Mouse (Mus musculus) lung, embryonic 14.5 days (tissue): ENCODE results near the gene Pitpna. TPM values are rescaled to one million over a fixed set of nuclear protein-coding genes. Genes with fewer than 3 reads are reported as not detected.

Experiments
- ATAC-seq: fragments of 200-750 bp; cut with Nextera tagmentation; 2 replicates; pipeline ENCODE4 v1.8.0; 2017; ENCODE audit warnings: mild to moderate bottlenecking, moderate TSS enrichment, moderate library complexity; ENCODE audit not compliant: insufficient read depth
- DNase-seq: peaks from one replicate; pipeline ENCODE4 v3.0.0-alpha.2; 2015
- H3K27ac ChIP-seq: fragments of 300-500 bp; sonication (generic); 2 replicates; pipeline ENCODE4 v1.5.1; 2014; ENCODE audit warnings: low read depth, mild to moderate bottlenecking, moderate library complexity
- H3K27me3 ChIP-seq: fragments of 300-500 bp; sonication (generic); 2 replicates; pipeline ENCODE4 v1.6.1; 2014; ENCODE audit warnings: low read length, control low read depth; ENCODE audit not compliant: insufficient read depth
- H3K36me3 ChIP-seq: fragments of 300-500 bp; sonication (generic); 2 replicates; pipeline ENCODE4 v1.6.1; 2014; ENCODE audit warnings: control low read depth; ENCODE audit not compliant: insufficient read depth
- H3K4me1 ChIP-seq: fragments of 300-500 bp; sonication (generic); 2 replicates; pipeline ENCODE4 v1.6.1; 2014; ENCODE audit warnings: antibody characterized with exemption, control low read depth; ENCODE audit not compliant: insufficient read depth
- H3K4me2 ChIP-seq: fragments of 300-500 bp; sonication (generic); 2 replicates; pipeline ENCODE4 v1.6.1; 2014; ENCODE audit warnings: mild to moderate bottlenecking
- H3K4me3 ChIP-seq: fragments of 300-500 bp; sonication (generic); 2 replicates; pipeline ENCODE4 v1.5.1; 2014; ENCODE audit warnings: low read depth, low read length
- H3K9ac ChIP-seq: fragments of 300-500 bp; sonication (generic); 2 replicates; pipeline ENCODE4 v1.6.1; 2014
- H3K9me3 ChIP-seq: fragments of 300-500 bp; sonication (generic); 2 replicates; pipeline ENCODE4 v1.6.1; 2016; ENCODE audit warnings: low read depth, low read length, control low read depth
- CTCF ChIP-seq: IDR thresholded peaks from 2 replicates; pipeline ENCODE4 v1.5.1; 2016; ENCODE audit warnings: antibody characterized with exemption, low read depth
- WGBS: fragments of 180-500 bp; shearing (Covaris S2); extraction: QIAGEN DNeasy Blood & Tissue Kit; methylation state at CpG from one replicate; pipeline ENCODE4 v1.1.7; 2014; 5-methylcytosine and 5-hydroxymethylcytosine counted together
- polyA plus RNA-seq: library from polyadenylated mRNA; unstranded; fragments of >200 nt; fragmentation: Nextera tagmentation; extraction: Ambion mirVana; gene quantifications from 2 replicates; pipeline ENCODE4 v1.2.1, GENCODE M21; 2014

Gene Pitpna
- polyA plus RNA-seq, 1 experiment from 2014 or later = 89.6 TPM

DNA sequence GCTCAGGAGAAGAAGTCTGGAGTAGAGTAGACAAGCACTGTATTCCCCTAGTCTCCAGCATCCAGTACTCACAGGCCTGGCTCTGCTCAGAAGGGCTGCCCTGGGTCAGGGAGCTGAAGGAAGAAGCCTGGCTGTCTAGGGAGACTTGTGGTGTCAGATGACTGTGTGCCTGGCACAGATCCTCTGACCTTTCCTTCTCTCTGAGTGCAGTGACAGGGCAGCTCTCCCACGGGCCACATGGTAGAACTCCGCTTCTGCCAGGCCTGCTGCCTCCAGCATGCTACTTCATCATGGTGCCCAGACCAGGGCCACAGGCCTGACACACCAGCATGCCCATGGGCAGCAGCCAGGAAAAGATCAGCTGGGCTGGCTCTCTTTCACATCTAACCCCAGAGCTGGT lies 22.0 kb upstream of the Pitpna start:
- no peak for TF ChIP-seq CTCF
- no peaks in the 10 kb centered on the region for H3K27me3 ChIP-seq
- H3K4me2 ChIP-seq = no peak overlapping the region
- ATAC-seq (no peak), DNase-seq (no peak)
- no peaks in the 10 kb centered on the region for H3K9me3 ChIP-seq
- H3K4me3 ChIP-seq = no peak overlapping the region
- no peak overlapping the region for H3K9ac ChIP-seq
- peaks cover 14% of the 10 kb centered on the region; the same call in 1 of the 2 replicates for H3K4me1 ChIP-seq
- H3K27ac ChIP-seq = no peak overlapping the region
- H3K36me3 ChIP-seq = no peaks in the 10 kb centered on the region
- 55% methylated on average over 2 of the region's 2 CpGs for WGBS

DNA sequence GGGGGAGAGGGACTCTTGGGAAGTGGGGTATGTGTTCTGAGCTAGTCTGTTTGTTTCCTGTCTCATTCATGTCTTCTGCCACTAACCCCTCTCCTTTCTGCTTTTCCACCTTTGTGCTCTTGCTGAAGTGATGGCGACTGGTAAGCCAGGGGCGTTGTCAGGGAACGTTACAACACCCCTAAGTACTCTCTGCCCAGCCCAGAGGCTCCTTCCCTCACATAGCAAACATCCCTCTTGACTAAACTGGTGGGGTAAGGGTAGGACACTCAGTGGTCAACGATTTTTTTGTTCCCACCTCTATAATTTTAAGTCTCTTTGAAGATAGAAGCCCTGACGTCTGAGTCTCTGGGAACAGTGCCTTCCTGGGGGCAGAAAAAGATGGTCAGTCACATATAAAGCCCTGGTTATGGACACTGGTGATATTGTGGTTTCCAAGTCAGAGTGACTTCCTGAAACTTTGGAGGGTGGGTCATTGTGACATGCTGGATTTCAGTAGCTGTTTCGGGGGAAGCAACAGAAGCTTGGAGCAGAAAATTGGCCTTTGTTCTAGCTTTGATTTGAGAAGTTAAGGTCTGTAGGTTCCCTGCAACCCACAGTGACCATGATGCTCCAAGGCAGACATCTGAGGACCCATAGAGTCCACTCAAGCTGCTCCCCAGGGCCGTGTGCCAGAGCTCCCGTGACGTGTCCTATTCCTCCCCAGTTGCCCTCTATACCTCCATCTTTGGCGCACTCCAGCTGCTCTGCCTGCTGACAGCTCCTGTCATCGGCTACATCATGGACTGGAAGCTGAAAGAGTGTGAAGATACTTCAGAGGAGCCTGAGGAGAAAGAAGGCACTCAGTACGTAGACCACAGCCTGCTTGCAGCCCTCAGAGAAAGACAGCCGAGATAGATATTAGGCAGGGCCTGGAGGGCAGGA lies 21.4 kb upstream of the Pitpna start:
- Histone ChIP-seq H3K27ac (no peak overlapping the region), H3K36me3 (no peaks in the 10 kb centered on the region), H3K9ac (no peak overlapping the region), H3K4me3 (no peak overlapping the region), H3K4me1 (peaks cover 14% of the 10 kb centered on the region; the same call in 1 of the 2 replicates), H3K9me3 (no peaks in the 10 kb centered on the region), H3K27me3 (no peaks in the 10 kb centered on the region), H3K4me2 (no peak overlapping the region)
- WGBS = 58% methylated on average over 13 of the region's 13 CpGs
- DNase-seq = no peak
- ATAC-seq = no peak
- no peak for TF ChIP-seq CTCF

DNA sequence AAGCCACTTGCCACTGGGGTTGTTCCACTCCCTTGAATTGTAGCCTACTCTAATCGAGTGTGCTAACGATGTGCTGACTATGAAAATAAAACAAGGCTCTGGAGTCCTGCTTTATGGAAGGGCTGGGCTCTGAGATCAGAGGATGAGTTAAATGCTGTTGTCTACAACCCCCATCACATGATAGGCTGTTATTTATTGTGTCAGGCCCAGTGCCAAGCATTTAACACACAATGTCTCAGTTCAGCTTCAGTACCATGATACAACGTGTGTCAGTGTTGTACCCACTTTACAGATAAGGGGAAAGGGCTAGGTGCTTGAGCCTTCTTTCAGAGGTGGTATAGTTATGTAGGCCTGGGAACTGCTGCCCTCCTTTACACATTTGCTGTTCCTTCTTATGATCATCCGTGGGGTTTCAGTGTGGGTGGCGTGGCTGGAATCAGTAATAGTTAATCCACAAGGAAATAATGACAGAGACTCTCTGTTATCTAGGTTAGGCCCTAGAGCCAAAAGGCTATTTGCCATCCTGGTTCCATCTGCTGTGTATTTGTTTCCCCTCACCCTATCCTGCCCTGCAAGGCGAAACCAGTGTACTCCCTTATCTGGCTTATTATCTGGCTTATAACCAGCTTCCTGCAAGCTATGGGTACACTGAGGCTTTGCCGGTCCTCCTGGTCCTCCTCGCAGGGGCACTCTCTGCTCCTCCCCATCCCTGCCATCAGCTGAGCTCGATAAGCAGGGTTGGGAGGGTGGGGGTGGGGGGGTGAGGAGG lies 20.4 kb upstream of the Pitpna start:
- peaks cover 18% of the 10 kb centered on the region for H3K4me1 ChIP-seq
- no peaks in the 10 kb centered on the region for H3K36me3 ChIP-seq
- TF ChIP-seq CTCF = no peak
- WGBS = 39% methylated on average over 9 of the region's 9 CpGs
- H3K4me2 ChIP-seq = no peak overlapping the region
- DNase-seq (peak; percentile 42), ATAC-seq (no peak)
- no peaks in the 10 kb centered on the region for H3K27me3 ChIP-seq
- H3K9ac ChIP-seq = no peak overlapping the region
- no peak overlapping the region for H3K4me3 ChIP-seq
- no peak overlapping the region for H3K27ac ChIP-seq
- no peaks in the 10 kb centered on the region for H3K9me3 ChIP-seq

DNA sequence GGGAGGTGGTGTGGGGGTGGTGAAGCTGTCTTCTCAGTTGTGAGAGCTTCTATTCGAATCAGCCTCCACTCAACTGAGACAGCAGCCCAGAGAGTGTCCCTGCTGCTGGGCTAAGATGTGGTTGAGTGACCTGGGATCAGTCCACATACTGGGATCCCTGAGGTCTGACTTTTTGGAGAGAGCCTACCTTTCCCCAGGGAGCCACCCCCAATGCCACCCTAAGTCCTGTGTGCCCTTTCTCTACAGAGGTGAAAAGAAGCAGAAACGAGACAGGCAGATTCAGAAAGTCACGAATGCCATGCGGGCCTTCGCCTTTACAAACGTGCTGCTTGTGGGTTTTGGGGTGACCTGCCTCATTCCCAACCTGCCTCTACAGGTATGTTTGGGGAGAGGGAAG lies 19.8 kb upstream of the Pitpna start:
- Histone ChIP-seq H3K27me3 (no peaks in the 10 kb centered on the region), H3K4me3 (no peak overlapping the region), H3K4me2 (no peak overlapping the region), H3K27ac (no peak overlapping the region), H3K36me3 (no peaks in the 10 kb centered on the region), H3K9me3 (no peaks in the 10 kb centered on the region), H3K9ac (no peak overlapping the region), H3K4me1 (peaks cover 18% of the 10 kb centered on the region)
- ATAC-seq (no peak), DNase-seq (no peak)
- TF ChIP-seq CTCF = no peak
- 79% methylated on average over 6 of the region's 6 CpGs for WGBS

DNA sequence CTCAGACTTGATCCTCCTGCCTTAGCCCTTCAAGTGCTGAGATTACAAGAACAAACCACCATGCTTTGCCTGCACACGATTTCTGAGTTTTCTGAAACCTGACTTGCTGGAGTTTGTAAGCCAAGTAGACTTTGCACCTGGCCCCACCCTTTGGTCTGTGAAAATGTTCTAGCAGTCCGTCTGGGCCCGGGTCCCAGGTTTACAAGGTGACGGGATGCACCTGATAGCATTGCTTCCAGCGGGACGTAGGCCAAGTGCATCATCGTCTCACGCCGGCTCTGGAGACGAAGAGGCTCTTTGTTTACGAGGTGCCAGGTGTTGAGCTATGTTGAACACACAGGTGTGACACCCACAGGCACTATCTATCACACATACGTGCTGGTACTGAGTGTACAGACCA lies 18.9 kb upstream of the Pitpna start:
- ATAC-seq (no peak), DNase-seq (no peak)
- H3K27me3 ChIP-seq = no peaks in the 10 kb centered on the region
- no peak for TF ChIP-seq CTCF
- no peak overlapping the region for H3K4me2 ChIP-seq
- peaks cover 15% of the 10 kb centered on the region for H3K4me1 ChIP-seq
- no peak overlapping the region for H3K4me3 ChIP-seq
- H3K9ac ChIP-seq = no peak overlapping the region
- WGBS = 86% methylated on average over 12 of the region's 12 CpGs
- H3K27ac ChIP-seq = no peak overlapping the region
- no peaks in the 10 kb centered on the region for H3K36me3 ChIP-seq
- no peaks in the 10 kb centered on the region for H3K9me3 ChIP-seq

DNA sequence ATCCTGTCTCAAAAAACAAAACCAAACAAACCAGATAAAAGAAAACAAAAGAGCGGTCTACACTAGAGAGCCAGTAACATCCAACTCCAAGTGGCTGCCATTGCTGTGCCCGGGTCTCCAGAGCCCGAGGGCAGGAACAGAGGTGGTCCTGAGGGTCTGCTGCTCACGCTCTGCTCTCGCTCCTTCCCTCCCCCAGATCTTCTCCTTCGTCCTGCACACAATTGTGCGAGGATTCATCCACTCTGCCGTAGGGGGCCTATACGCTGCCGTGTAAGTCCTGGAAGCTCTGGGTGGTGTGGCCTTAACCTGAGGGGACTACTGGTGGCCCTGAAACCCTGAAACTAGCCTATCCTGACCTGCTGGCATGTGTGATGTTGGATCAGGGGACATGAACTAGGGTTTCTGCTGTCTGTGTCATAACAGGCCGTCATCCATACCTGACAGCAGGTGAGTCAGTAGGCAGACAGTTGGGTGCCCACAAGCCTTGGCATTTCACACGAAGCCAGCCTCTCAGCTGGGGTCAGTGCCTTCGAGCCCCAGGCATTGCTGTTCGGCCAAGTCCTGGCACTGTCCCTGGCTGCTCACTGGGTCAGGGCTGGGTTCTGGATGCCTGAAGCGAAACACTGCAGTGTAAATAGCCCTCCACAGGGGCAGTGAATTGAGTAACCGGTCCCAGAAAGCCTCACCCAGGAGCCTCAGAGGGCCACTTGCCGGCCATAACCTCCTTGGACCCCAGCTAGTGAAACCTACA lies 17.3 kb upstream of the Pitpna start:
- no peaks in the 10 kb centered on the region for H3K36me3 ChIP-seq
- no peak for TF ChIP-seq CTCF
- 85% methylated on average over 17 of the region's 17 CpGs for WGBS
- no peak overlapping the region for H3K9ac ChIP-seq
- H3K4me3 ChIP-seq = no peak overlapping the region
- H3K4me1 ChIP-seq = peaks cover 13% of the 10 kb centered on the region
- no peak overlapping the region for H3K27ac ChIP-seq
- no peaks in the 10 kb centered on the region for H3K27me3 ChIP-seq
- DNase-seq (no peak), ATAC-seq (no peak)
- H3K9me3 ChIP-seq = no peaks in the 10 kb centered on the region
- H3K4me2 ChIP-seq = no peak overlapping the region
